Mouse (Mus musculus) liver, postnatal 0 days (tissue): ENCODE data around the gene Spag8.

ENCODE experiments used
- CTCF ChIP-seq: sonication (generic); IDR thresholded peaks from 2 replicates; pipeline ENCODE4 v1.5.1; 2016; ENCODE audit warnings: antibody characterized with exemption, low read depth
- EP300 ChIP-seq: IDR thresholded peaks from 2 replicates; pipeline ENCODE4 v1.6.1; 2016; ENCODE audit warnings: antibody characterized with exemption, low read depth, mild to moderate bottlenecking

GRCm38 (mm10) chr4:43666412-43666811, 13.0 kb upstream of the Spag8 start:
- TF ChIP-seq EP300: no peak
- peak; percentile 62 for TF ChIP-seq CTCF
